Mouse (Mus musculus): ENCODE results near the gene Eva1a. TPM values are rescaled to one million over a fixed set of nuclear protein-coding genes. Genes with fewer than 3 reads are reported as not detected.
A peak's percentile ranks its signal among the peaks of the same experiment; 100 is the strongest.

Gene Eva1a
- polyA plus RNA-seq, 1 experiment from 2014 or later, result 45.4 TPM

DNA sequence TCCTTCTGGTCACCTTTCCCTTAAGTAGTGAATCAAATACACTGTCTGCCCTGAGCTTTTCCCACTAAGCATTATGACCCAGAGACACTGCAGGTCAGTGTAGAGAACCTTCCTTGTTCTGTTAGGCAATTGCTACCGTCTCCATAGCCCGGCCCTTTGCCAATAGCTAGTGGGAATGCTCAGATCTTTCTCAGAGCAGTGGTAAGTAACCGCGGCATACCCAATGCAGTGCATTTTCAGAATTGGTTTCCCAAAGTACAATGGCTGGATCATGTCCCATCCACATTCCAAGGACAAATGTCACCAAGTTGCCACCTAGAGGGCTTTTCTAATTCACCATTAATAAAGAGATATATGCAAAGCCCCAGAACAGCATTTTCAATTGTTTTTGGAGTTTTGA, 38.0 kb downstream of the Eva1a start:
- peaks cover 5% of the 10 kb centered on the region; the same call in 1 of the 2 replicates for H3K4me1 ChIP-seq (ENCODE audit: control insufficient read depth, insufficient read depth, low read length)
- WGBS, result 95% methylated on average over 4 of the region's 4 CpGs
- H3K4me2 ChIP-seq (replicated peaks; ENCODE audit: low read depth, low read length), result no peak overlapping the region
- no peaks in the 10 kb centered on the region for H3K27me3 ChIP-seq (ENCODE audit: control insufficient read depth, insufficient read depth, low read length)
- no peak overlapping the region for H3K9ac ChIP-seq (ENCODE audit: low read depth, low read length)
- no peak overlapping the region for H3K27ac ChIP-seq (ENCODE audit: low read depth, low read length)
- H3K4me3 ChIP-seq (ENCODE audit: low read length), result no peak overlapping the region
- no peaks in the 10 kb centered on the region; the same call in 1 of the 2 replicates for H3K9me3 ChIP-seq (ENCODE audit: control insufficient read depth, low read length)
- H3K36me3 ChIP-seq (ENCODE audit: control insufficient read depth, insufficient read depth, low read length), result peaks cover 6% of the 10 kb centered on the region
- no peak for ATAC-seq (ENCODE audit: low FRiP score, low TSS enrichment)

- peaks cover 5% of the 10 kb centered on the region; the same call in 1 of the 2 replicates for H3K4me1 ChIP-seq (ENCODE audit: control insufficient read depth, insufficient read depth, low read length)
- ATAC-seq (ENCODE audit: low FRiP score, low TSS enrichment), result no peak
- no peak overlapping the region for H3K4me3 ChIP-seq (ENCODE audit: low read length)
- H3K9ac ChIP-seq (ENCODE audit: low read depth, low read length), result no peak overlapping the region
- no peaks in the 10 kb centered on the region for H3K36me3 ChIP-seq (ENCODE audit: control insufficient read depth, insufficient read depth, low read length)
- no peaks in the 10 kb centered on the region for H3K9me3 ChIP-seq (ENCODE audit: control insufficient read depth, low read length)
- 56% methylated on average over 6 of the region's 6 CpGs for WGBS
- no peaks in the 10 kb centered on the region for H3K27me3 ChIP-seq (ENCODE audit: control insufficient read depth, insufficient read depth, low read length)
- peak overlapping the region; percentile 60 for H3K27ac ChIP-seq (ENCODE audit: low read depth, low read length)
- no peak overlapping the region for H3K4me2 ChIP-seq (replicated peaks; ENCODE audit: low read depth, low read length)
These were observed 42.8 kb downstream of the Eva1a start for GRCm38 (mm10) chr6:82083655-82084054.

DNA sequence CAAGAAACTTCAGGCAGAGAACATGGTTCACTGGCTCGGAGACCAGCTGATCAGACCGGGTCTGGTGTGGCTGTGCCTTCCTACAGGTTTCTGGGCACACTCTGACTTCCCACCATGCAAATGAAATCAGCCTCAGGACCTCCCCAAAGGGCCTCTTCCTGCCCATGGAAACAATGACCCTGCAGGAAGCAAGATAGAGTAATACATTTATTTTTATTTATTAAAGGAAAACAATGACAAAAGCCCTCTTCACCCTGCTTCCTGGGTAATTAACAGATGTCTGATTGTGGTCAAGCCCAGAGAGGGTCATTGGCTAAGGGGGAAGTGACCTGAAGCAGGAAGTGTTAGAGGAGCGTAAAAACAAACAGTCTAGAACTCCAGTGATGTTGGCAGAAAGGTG, 43.4 kb downstream of the Eva1a start:
- H3K4me2 ChIP-seq (replicated peaks; ENCODE audit: low read depth, low read length), result no peak overlapping the region
- H3K27ac ChIP-seq (ENCODE audit: low read depth, low read length), result no peak overlapping the region; the same call in 1 of the 2 replicates
- no peak overlapping the region for H3K9ac ChIP-seq (ENCODE audit: low read depth, low read length)
- H3K27me3 ChIP-seq (ENCODE audit: control insufficient read depth, insufficient read depth, low read length), result no peaks in the 10 kb centered on the region
- H3K4me1 ChIP-seq (ENCODE audit: control insufficient read depth, insufficient read depth, low read length), result peaks cover 5% of the 10 kb centered on the region; the same call in 1 of the 2 replicates
- no peak overlapping the region for H3K4me3 ChIP-seq (ENCODE audit: low read length)
- H3K9me3 ChIP-seq (ENCODE audit: control insufficient read depth, low read length), result no peaks in the 10 kb centered on the region
- peak; percentile 74; the same call in 1 of the 2 replicates for ATAC-seq (ENCODE audit: low FRiP score, low TSS enrichment)
- no peaks in the 10 kb centered on the region for H3K36me3 ChIP-seq (ENCODE audit: control insufficient read depth, insufficient read depth, low read length)
- 26% methylated on average over 3 of the region's 3 CpGs for WGBS

DNA sequence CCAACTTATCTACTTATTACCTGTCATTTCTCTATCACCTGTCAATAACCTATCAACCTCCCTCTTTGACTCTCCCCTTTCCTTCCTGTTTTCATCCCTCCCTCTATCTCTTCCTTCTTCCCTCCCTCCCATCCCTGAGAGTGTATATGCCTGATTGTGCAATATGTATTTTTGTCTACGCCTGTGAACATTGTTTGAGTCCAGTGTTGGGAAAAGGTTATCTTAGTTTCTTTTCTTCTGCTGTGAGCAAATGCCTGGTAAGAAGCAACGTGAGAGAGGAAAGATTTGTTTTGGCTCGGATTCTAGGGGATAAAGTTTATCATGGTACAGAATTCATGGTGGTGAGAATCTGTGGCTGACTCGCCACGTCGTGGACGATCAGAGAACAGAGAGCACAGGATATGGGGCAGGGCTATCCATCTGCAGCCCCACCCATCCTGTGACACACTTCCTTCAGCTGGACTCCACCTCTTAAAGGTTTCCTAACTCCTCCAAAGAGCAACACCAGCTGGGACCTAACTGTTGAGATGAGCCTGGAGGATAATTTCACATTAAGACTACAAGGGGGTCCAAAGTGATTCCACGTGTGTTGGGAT, 44.6 kb downstream of the Eva1a start:
- Histone ChIP-seq H3K9ac (ENCODE audit: low read depth, low read length) (no peak overlapping the region), H3K27ac (ENCODE audit: low read depth, low read length) (no peak overlapping the region; the same call in 1 of the 2 replicates), H3K27me3 (ENCODE audit: control insufficient read depth, insufficient read depth, low read length) (no peaks in the 10 kb centered on the region), H3K9me3 (ENCODE audit: control insufficient read depth, low read length) (no peaks in the 10 kb centered on the region), H3K4me2 (replicated peaks; ENCODE audit: low read depth, low read length) (no peak overlapping the region), H3K4me3 (ENCODE audit: low read length) (no peak overlapping the region), H3K36me3 (ENCODE audit: control insufficient read depth, insufficient read depth, low read length) (no peaks in the 10 kb centered on the region), H3K4me1 (ENCODE audit: control insufficient read depth, insufficient read depth, low read length) (peaks cover 5% of the 10 kb centered on the region; the same call in 1 of the 2 replicates)
- WGBS, result 88% methylated on average over 8 of the region's 8 CpGs
- ATAC-seq (ENCODE audit: low FRiP score, low TSS enrichment), result no peak

- Histone ChIP-seq H3K36me3 (ENCODE audit: control insufficient read depth, insufficient read depth, low read length) (no peaks in the 10 kb centered on the region; the same call in 1 of the 2 replicates), H3K4me3 (ENCODE audit: low read length) (no peak overlapping the region), H3K4me2 (replicated peaks; ENCODE audit: low read depth, low read length) (no peak overlapping the region), H3K9me3 (ENCODE audit: control insufficient read depth, low read length) (no peaks in the 10 kb centered on the region), H3K4me1 (ENCODE audit: control insufficient read depth, insufficient read depth, low read length) (peaks cover 9% of the 10 kb centered on the region; the same call in 1 of the 2 replicates), H3K9ac (ENCODE audit: low read depth, low read length) (no peak overlapping the region), H3K27me3 (ENCODE audit: control insufficient read depth, insufficient read depth, low read length) (no peaks in the 10 kb centered on the region), H3K27ac (ENCODE audit: low read depth, low read length) (no peak overlapping the region)
- ATAC-seq (ENCODE audit: low FRiP score, low TSS enrichment), result no peak
- WGBS, result 88% methylated on average over 4 of the region's 4 CpGs
These were observed 47.3 kb downstream of the Eva1a start for GRCm38 (mm10) chr6:82088133-82088532.

DNA sequence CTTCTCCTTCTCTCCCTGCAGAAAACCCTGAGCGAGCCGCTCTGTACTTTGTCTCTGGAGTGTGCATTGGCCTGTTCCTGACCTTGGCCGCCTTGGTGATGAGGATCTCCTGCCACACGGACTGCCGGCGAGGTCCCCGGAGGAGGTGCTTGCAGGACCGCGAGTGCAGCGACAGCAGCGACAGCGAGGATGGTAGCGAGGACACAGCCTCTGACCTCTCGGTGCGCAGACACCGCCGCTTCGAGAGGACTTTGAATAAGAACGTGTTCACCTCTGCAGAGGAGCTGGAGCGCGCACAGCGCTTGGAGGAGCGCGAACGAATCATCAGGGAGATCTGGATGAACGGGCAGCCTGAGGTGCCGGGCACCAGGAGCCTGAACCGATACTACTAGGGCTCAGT, 50.9 kb downstream of the Eva1a start:
- Histone ChIP-seq H3K27me3 (ENCODE audit: control insufficient read depth, insufficient read depth, low read length) (no peaks in the 10 kb centered on the region), H3K27ac (ENCODE audit: low read depth, low read length) (no peak overlapping the region), H3K4me1 (ENCODE audit: control insufficient read depth, insufficient read depth, low read length) (0 out of 2 replicates have a peak, but pooled peaks cover 3% of the 10 kb centered on the region), H3K4me2 (replicated peaks; ENCODE audit: low read depth, low read length) (peak overlapping the region; percentile 35), H3K4me3 (ENCODE audit: low read length) (peak overlapping the region; percentile 16; the same call in 1 of the 2 replicates), H3K36me3 (ENCODE audit: control insufficient read depth, insufficient read depth, low read length) (no peaks in the 10 kb centered on the region; the same call in 1 of the 2 replicates), H3K9me3 (ENCODE audit: control insufficient read depth, low read length) (no peaks in the 10 kb centered on the region), H3K9ac (ENCODE audit: low read depth, low read length) (no peak overlapping the region)
- peak; percentile 38; the same call in 1 of the 2 replicates for ATAC-seq (ENCODE audit: low FRiP score, low TSS enrichment)
- 10% methylated on average over 28 of the region's 28 CpGs for WGBS

- 80% methylated on average over 1 of the region's 1 CpGs for WGBS
- Histone ChIP-seq H3K27ac (ENCODE audit: low read depth, low read length) (no peak overlapping the region), H3K4me2 (replicated peaks; ENCODE audit: low read depth, low read length) (no peak overlapping the region), H3K36me3 (ENCODE audit: control insufficient read depth, insufficient read depth, low read length) (no peaks in the 10 kb centered on the region), H3K4me3 (ENCODE audit: low read length) (no peak overlapping the region), H3K9ac (ENCODE audit: low read depth, low read length) (no peak overlapping the region), H3K27me3 (ENCODE audit: control insufficient read depth, insufficient read depth, low read length) (no peaks in the 10 kb centered on the region), H3K4me1 (ENCODE audit: control insufficient read depth, insufficient read depth, low read length) (no peaks in the 10 kb centered on the region), H3K9me3 (ENCODE audit: control insufficient read depth, low read length) (no peaks in the 10 kb centered on the region)
- ATAC-seq (ENCODE audit: low FRiP score, low TSS enrichment), result no peak
These were observed 56.9 kb downstream of the Eva1a start for GRCm38 (mm10) chr6:82097705-82098104.

- Histone ChIP-seq H3K36me3 (ENCODE audit: control insufficient read depth, insufficient read depth, low read length) (no peaks in the 10 kb centered on the region), H3K27me3 (ENCODE audit: control insufficient read depth, insufficient read depth, low read length) (no peaks in the 10 kb centered on the region), H3K4me3 (ENCODE audit: low read length) (no peak overlapping the region), H3K4me2 (replicated peaks; ENCODE audit: low read depth, low read length) (no peak overlapping the region), H3K9me3 (ENCODE audit: control insufficient read depth, low read length) (no peaks in the 10 kb centered on the region), H3K27ac (ENCODE audit: low read depth, low read length) (no peak overlapping the region), H3K4me1 (ENCODE audit: control insufficient read depth, insufficient read depth, low read length) (no peaks in the 10 kb centered on the region), H3K9ac (ENCODE audit: low read depth, low read length) (no peak overlapping the region)
- 91% methylated on average over 1 of the region's 1 CpGs for WGBS
- no peak for ATAC-seq (ENCODE audit: low FRiP score, low TSS enrichment)
These were observed 57.6 kb downstream of the Eva1a start for GRCm38 (mm10) chr6:82098456-82098855.

DNA sequence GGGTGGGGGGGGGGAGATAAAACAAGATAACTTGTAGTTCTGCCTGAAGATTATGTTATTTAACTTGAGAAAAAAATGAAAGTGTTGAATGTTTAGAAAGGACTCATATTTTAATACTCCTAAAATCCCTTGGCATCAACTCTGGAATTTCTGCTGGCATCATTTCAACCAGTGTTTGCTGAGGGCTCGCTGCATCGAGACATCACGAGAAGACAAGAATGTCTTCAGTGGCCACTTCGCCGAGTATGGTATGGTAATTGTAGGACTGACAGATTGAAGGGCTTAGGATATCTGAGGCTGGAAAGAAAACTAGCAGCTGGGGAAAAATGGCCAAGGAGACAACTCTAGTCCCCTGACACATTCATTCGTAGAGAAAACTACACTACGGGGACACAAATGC, 69.6 kb downstream of the Eva1a start:
- Histone ChIP-seq H3K36me3 (ENCODE audit: control insufficient read depth, insufficient read depth, low read length) (no peaks in the 10 kb centered on the region), H3K27ac (ENCODE audit: low read depth, low read length) (no peak overlapping the region), H3K4me2 (replicated peaks; ENCODE audit: low read depth, low read length) (no peak overlapping the region), H3K27me3 (ENCODE audit: control insufficient read depth, insufficient read depth, low read length) (no peaks in the 10 kb centered on the region), H3K9me3 (ENCODE audit: control insufficient read depth, low read length) (no peaks in the 10 kb centered on the region), H3K9ac (ENCODE audit: low read depth, low read length) (no peak overlapping the region), H3K4me3 (ENCODE audit: low read length) (no peak overlapping the region), H3K4me1 (ENCODE audit: control insufficient read depth, insufficient read depth, low read length) (no peaks in the 10 kb centered on the region)
- 85% methylated on average over 7 of the region's 7 CpGs for WGBS
- ATAC-seq (ENCODE audit: low FRiP score, low TSS enrichment), result no peak

Data from kidney, embryonic 14.5 days (tissue).